Mouse (Mus musculus) kidney, adult 18-20 months (tissue): ENCODE results near the gene Qprt.
A peak's percentile ranks its signal among the peaks of the same experiment; 100 is the strongest.

Source experiments
- DNase-seq: peaks from one replicate; pipeline ENCODE4 v3.0.0; 2021

Qprt gene

DNA sequence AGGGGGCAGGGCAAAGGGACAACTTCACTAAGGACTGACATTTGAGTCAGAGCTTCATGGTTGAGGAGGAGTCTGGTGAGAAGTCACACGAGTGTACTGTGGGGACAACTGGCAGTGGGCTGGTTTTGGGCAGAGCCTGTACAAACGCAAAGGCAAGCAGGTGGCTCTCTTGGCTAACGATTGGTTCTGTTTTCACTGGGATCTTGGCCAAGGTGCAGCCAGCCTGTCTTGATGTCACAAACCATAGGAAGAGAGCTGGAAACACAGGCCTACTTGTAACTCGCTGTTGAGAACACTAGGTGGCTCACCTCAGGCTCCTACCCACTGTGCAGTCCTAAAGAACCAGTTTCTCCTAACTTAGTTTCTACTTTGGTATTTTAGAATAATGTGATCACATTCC lies 7.6 kb upstream of the Qprt start:
- DNase-seq: peak; percentile 42

DNA sequence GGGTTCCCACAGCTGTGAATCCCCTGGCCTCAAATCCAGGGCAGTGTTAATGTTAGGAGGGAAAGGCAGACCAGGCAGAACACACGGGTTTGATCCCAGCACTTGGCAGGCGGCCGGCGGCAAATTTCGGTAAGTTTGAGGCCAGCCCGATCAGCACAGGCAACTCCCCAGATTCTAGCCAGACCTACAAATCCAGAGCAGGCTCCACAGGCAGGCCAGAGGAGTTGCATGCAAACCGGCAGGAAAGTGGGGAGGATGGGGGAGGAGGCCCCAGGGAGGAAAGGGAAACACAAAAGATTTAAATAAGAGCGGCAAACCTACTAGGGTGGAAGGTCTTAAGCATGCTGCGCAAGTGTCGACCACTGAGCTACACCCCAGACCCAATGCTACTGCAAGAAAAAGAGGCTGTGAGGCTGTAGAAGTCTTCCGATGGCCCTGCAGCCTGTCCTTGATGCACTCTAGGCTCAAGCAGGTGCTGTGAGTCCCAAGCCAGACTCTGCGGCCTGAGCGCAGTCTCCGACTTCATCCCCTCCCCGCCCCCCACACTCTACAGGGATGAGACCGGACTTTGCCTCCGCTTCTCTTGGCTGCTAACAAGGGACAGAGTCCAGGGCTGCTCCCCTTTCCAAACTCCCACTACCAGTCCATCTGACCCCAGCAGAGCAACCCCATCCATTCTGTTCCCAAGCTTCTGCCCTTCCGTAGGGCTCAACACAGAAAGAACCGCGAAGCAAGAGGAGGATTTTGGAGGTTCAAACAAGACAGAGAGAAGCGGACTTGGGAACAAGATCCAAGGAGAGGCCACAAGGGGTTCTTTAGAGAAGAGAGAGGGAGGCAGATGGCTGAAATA lies 740 bp downstream of the Qprt start:
- peak; percentile 75 for DNase-seq

DNA sequence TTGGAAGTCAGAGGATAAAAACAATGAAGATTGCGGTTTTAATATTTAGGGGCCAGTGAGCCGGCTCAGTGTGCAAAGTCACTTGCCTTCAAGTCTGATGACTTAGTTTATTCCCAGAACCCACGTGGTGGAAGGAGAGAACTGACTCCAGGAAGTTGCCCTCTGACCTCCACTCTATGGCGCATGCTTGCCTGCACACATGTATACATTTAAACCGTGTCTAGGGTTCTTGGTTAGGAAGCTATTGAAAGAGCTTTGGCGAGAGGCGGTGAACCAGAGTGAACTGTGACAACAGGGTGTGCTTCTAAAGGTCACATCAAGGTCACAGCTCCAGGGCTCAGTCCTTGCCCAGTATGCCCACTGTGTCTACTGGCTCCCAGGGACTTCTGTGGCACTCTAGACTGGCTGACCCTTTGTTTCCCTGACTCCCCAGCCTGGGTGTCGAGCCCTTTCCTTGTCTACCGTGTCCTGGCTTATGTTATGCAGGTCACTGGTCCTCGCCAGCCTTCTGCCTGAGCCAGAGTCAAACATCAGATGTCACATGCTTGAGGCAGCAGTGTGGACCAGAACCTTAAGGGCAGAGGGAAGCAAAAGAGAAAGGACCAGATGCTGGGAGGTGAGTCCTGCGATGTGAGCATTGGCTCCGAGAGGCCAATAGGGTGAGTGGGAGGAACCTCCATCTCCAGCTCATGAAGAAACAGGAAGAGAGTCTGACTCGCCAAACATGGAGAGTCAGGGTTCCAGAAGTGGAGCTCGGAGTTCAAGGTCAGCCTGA lies 3.2 kb downstream of the Qprt start:
- DNase-seq: no peak

DNA sequence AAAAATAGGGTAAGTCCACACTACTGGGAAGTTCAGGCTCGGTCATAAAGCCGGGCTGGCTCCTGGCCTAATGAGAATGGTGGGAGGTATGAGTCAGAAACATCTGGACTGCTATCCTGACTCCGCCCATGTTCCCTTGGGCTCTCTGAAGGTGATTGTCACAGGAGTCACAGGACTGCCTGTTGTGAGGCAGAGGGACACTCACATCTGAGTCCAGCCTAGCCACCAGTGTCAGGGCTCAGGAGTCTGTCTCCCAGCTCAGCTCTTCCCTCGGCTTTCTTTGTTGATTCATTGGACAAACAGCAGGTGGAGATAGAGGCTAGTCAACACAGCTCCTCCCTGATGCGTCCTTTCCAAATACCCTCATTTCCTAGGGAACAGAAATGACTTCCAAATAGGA lies 4.1 kb downstream of the Qprt start:
- peak; percentile 39 for DNase-seq

DNA sequence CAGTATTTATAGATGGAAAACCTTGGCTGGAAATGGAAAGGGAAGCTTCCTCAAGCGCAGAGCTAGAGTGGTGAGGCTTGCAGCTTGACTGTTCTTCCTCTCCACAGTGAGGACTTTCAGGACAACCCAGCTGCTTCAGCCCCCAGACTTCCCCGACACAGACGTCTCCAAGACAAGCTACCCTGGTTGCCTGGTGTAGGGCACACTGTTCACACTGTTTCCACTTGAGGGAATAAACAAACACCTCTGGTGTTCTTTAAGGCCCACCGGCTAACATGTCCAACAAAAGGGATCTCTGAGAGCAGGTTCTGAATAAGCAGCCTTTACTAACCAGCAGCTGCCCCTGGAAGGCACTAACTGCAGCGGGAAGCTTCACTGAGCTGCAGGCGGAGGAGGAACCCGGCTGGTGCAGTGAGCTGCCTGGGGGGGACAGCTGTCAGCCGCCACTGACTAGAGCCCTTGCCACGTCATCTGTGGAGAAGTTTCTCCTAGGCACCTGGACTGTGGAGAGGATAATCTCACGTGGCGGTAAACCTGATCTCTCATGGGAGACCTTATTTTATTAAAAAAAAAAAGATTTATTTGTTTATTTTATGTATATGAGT lies 5.6 kb downstream of the Qprt start:
- no peak for DNase-seq

DNA sequence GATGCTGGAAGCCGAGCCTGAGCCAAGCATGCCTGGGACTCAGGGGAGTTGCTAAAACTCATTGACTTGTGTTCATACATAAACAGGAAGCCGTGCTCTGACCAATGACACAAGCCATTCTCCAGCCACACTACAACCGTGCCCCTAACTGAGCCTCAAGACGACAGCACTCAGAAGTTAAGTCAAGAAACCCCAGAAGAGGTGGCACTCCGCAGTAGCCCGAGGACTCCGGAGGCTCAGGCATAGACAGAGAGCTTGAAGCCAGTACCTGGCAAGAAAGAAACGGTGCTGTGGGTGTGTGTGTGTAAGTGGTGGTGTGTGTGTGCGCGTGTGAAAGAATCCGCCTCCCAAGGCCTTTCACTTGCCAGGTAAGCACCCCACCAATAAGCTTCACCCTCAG lies 7.1 kb downstream of the Qprt start:
- DNase-seq: no peak

DNA sequence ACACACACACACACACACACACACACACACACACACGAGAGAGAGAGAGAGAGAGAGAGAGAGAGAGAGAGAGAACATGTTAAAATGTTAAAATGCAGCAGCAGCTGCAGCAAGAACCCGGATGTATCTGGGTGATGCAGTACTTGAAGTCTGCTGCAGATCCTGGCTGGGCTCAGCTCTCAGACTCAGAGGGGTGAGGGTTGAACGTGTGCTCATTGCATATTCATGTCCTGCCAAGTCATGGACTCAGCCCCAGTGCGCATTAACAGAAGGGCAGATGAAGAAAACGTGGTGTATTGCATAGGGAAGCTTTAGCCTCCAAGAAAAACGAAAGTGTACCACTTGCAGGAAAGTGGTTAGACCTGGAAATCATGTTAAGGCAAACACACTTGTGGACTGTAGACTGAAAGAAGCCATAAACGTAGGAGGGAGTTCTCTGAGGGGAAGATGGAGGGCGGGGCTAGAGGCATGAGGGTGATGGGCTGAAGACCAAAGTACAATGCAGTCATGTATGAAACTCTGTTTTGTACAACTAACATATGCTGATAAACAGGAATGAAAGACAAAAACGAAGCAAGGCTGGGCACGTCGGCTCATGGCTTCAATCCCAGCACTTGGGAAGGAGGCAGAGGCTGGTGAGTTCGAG lies 8.3 kb downstream of the Qprt start:
- peak; percentile 60 for DNase-seq

DNA sequence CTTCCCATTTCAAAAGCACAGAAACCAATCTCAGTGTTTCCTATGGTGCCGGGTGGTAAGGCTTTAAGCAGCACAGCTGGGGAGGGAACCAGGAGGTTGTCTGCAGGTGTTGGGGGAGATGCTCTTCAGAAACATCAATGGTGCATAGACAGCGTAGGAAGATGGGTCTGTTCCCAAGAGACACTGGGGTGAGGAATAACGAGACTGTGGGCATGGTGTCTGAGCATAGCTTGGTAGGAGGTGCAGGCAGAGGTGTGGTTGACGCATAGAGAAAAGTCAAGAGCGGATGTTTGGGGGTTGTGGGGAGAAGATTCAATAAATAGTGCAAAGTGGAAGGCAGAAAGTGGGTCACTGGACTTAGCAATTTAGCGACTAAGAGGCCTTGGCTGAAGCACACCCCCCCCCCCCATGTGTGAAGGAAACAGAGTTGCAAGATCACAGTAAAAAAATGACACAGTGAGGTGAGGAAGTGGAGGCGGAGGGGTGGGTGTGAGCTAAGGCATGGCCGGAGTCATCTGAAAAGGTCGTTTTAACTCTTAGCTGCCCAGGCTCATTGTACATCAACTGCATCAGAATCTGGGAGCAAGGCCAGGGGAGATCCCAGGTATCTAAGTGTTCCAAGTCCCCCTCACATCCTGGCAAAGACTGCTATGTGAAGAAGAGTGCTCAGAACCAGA lies 9.0 kb downstream of the Qprt start:
- no peak for DNase-seq

DNA sequence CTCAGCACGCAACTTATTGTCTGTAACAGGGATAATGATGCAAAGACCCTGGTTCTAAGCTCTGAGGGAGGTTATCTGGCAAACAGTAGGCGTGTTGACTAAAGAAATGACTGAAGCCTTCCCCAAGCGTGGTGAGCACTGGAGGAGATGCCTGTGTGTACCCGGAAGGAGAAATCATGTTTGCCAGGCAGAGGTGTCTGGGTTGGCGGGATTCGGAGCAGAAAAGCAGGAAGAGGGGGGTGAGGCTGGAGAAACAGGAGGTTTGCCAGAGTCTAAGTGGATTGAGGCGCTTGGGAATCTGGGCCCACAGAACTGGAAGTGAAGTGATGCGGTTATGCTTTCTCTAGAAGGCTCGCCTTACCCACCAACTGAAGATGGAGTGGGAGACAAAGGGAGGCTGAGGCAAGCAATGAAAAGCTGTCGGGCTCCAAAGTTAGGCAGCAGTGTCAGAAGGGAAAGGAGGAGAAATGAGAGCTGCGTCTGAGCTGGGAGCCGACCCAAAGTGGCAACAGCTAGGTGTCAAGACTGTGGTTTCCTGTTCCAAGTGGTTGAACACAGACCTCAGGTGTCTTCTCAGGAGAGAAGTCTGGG lies 9.7 kb downstream of the Qprt start:
- no peak for DNase-seq

DNA sequence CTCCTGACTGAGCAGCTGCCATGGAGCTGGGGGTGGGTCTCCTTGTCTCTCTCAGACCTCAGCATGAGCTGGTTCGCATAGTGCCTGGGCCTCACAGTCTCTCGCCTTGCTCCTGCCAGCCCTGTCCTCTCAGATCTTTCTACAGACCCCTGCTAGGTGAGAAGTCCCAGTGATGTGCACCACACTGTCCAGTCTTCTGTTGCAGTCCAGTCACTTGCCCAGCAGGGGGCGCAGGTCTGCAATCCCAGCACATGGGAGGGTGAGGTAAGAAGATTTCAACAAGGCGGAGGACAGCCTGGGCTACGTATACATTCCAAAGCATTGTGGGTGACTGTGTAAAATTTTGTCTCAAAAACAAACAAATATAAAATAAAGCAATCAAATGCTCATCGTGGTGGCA lies 10.6 kb downstream of the Qprt start:
- DNase-seq: peak; percentile 61

DNA sequence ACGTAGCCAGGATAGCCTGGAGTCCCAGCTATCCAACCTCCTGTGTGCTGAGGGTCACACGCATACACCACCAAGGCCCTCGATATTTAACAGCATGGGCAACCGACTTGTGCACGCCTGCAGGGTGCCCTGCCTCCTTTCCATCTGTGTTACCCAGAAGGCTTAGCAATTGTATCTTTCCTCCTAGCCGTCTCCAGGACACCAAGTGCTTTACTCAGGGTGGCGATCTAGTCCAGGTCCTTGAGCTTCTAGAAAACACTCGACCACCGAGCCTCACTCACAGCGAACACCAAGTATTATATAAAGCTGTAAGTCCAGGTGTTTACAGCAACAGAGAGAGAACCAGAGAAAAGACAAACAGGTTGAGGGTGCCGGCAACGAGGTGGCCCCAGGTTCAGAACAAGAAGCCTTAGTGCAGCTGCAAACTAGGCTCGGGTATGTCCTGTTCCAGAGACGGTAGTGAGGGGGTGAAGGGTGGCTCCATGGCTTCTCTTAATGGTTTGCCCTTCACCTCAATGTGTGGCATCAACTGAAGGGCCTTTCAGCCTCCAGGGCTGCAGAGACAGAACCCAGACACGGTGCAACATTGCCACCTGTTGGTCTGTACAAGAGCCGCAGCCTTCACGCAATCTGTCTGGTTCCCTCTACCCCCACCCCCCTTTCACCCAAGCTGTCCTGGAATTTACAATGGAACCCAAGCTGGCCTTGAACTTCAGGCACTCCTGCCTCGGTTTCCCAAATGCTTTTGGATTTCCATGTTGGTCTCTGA lies 11.6 kb downstream of the Qprt start:
- peak; percentile 74 for DNase-seq

DNA sequence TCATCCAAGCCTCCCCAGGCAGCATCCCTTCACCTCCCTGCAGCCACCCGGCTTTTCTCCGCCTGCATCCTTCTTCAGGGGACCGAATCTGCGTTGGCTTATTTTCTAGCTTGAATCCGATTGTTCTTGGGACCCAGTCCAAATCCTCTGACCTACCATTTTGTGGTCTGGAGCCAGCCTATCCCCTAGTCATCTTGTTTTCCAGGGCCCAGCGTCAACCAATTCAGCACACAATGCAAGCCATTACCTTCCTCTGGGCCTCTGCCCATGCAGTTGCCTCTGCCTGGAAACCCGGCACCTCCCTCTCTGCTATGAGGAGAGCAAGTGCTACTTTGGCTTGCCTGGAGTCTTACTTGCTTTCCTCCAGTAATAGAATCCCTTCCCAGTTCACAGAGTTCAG lies 16.5 kb downstream of the Qprt start:
- no peak for DNase-seq

DNA sequence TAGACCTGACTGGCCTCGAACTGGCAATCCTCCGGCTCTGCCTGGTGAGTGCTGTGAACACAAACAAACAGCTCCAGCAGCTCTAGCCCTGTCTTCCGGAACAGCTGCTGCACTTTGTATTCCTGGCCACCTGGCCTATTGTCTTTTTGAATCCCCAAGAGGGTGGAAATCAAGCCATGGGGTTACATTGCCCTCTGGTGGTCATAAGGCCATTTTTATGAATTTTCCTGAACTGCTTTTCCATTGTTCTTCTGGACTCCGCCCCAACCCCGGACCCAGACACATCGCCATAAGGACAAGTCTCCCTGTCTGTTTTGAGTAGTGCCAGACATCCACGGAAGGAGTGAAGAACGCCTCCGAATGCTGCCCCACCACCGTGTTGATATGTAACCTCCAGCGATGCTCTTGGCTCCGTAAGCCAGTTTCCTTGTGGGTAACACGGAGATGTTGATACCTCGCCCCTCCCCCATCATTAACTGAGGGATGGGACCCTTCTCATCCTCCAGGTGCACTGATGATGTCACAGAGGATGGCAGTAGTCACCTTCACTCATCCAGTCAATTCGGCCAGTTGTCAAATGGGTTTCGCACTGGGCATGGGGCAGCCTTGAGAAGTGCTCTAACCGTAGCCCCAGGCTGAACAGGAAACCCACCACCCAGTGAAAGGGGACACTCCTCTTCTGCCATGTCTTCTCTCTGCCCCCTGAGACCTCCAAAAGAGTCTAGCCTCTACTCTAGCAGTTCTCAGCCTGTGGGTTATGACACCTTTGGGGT lies 17.3 kb downstream of the Qprt start:
- peak; percentile 77 for DNase-seq

DNA sequence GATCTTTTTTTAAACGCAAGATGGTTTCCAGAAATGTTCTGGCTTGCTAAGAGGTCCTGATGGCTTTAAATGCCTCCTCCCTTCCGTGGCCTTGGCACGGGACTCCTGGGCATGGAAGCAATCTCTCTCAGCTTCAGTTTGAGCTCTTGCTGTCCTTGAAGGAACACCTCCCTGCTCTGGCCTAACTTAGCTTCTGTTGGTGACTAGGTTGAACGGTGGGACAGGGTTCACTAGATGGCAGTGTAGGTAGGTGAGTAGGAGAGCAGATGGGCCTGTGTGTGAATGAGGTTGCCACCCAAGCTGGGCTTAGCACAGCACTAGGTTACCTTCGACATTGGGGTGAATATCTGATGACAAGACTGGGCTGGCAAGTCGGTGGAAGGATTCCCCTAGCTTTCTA lies 18.1 kb downstream of the Qprt start:
- no peak for DNase-seq

DNA sequence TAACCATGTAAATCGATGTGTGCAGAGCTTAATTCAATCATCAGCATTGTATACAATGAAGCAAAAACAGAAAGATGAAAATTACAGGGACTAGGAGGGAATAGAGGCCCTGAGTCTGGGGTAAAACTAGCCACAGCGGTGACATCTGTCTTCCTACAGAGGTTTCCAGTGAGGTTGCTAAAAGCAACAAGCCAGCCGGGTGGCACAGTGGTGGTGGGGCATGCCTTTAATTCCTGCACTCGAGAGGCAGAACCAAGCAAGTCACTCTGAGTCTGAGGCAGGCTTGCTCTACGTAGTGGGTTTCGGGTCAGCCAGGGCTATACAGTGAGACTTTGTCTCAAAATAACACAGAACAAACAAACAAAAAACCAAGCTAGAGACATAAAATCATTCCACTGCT lies 19.9 kb downstream of the Qprt start:
- no peak for DNase-seq

DNA sequence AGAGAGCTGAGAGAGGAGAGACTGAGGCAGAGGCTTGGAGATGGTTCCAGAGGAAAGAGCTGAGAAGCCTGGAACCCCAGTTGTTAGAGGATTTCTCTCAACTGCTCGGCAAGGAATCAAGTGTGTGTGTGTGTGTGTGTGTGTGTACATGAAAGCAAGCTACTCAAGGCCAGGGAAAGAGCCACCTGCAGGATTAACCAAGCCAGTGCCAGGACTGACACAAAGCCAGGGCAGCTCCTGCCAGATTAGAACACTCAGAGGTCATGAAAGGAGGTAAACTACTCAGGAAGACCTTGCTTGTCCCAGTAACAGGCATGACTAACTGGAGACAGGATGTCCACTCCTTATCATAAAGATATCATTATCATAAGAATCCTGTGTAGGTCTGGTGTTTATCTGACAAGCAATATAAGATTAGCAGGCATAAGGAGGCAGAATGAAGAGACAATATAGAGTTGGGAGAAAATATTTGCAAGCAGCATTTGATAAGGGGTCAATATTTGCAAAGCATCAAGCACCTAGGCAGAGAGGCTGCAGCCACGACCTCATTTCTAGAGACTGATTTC lies 20.5 kb downstream of the Qprt start:
- no peak for DNase-seq

DNA sequence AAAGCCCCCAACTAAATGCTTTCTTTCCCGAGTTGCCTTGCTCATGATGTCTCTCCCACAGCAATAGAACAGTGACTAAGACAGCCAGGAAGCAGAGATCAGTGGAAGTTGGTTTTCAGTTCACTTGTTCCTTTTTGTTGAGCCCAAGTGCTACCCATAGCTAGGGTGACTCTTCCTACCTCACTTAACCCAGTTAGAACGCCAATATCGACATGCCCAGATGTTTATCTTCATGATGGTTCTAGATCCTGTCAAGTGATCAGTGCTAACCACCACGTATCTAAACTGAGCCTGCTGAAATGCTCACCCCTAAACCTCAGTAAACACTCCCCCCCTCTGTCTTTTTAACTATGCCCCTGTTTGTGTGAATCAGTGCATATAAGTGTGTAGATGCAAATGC lies 22.5 kb downstream of the Qprt start:
- no peak for DNase-seq

DNA sequence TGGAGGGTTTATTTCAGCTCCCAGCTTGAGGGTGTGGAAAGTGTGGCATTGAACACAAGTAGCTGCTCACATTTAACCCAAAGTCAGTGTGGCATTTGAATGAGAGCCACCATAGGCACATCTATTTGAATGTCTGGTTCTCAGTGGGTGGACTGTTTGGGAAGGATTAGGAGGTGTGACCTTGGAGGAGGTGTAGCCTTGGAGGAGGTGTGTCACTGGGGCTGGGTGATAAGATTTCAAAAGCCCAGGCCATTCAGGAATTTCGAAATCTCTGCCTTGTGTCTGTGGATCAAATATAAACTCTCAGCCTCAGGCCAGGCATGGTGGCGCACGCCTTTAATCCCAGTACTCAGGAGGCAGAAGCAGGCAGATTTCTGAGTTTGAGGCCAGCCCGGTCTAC lies 23.1 kb downstream of the Qprt start:
- no peak for DNase-seq

DNA sequence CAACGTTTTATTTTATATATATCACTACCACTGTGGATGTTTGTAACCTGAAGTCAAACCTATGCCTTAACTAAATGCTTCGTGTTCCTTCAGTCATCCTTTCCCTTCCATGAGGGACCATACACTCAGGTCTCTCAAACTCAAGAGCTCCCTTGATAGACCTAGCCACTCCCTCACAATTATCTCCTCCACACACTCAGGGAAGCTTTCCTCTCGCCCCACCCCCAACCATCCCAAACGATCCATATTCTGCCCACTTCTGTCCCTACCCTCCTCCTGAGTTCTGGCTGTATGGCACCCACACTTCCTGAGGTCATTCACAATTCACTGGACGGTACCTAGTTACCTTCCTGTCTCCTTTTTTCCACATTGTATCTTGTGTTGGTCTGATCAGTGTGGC lies 23.5 kb downstream of the Qprt start:
- no peak for DNase-seq

DNA sequence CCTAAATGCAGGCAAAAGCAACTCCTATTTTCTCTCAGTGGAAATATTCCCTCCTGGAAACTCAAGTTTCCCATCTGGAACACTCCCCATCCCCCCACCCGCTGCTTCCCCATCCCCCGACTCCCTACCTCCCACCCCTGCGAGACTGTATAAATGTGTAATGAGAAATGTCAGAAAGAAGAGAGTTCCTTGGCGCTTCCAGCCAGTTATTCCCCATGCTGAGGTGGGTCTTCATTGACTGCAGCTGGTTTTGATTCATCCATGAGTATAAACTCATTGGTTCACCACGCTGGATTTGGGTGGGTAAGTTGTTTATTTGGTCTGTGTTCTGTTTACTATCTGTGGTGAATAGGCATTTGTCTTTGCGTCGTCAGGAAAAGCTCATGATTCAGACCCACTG lies 25.6 kb downstream of the Qprt start:
- no peak for DNase-seq

DNA sequence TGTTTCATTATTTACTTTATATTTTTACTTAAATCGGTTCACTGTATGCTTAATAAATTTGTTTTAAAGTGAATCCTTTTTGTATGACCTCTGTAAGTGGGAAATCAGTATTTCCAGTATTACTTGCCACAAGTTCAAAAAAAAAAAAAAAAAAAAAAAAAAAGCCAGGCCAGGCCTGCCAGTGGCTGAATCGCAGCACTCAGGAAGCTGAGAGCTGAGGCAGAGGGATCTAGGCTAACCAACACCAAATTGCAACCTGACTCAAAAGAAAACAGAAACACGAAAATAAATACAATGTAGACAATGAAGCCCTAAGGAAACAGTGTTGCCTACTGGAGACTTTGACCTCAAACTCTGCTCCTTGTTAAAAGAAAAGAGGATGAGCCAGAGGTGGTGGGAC lies 28.1 kb downstream of the Qprt start:
- no peak for DNase-seq
